Mouse (Mus musculus): ENCODE results near the gene Hist1h4a. TPM values are rescaled to one million over a fixed set of nuclear protein-coding genes. Genes with fewer than 3 reads are reported as not detected.

Hist1h4a gene
- polyA plus RNA-seq (2014; fragmentation: Nextera tagmentation; extraction: Ambion mirVana) = 0.57 TPM in 1 of 2 replicates, not detected in the other

- 0% methylated on average over 65 of the region's 72 CpGs for WGBS
- Histone ChIP-seq H3K4me1 (replicated peaks; ENCODE audit: control insufficient read depth, insufficient read depth, low read length) (peaks cover 40% of the 10 kb centered on the region), H3K4me2 (peak within 1 kb of the TSS; percentile 84), H3K36me3 (ENCODE audit: control insufficient read depth, insufficient read depth, low read length) (no peaks in the 10 kb centered on the region), H3K27me3 (replicated peaks; ENCODE audit: control insufficient read depth, insufficient read depth, low read length) (no peaks in the 10 kb centered on the region), H3K4me3 (ENCODE audit: low read depth, low read length) (peak within 1 kb of the TSS; percentile 53), H3K9me3 (ENCODE audit: control insufficient read depth, low read length) (no peaks in the 10 kb centered on the region), H3K9ac (ENCODE audit: low read depth, low read length) (peak within 1 kb of the TSS; percentile 87), H3K27ac (ENCODE audit: low read depth, low read length) (peak within 1 kb of the TSS; percentile 99)
- peak; percentile 65 for ATAC-seq (replicated peaks; ENCODE audit: low FRiP score)
- DNase-seq (ENCODE audit: low spot score) = peak; percentile 100
These were observed at the start of gene Hist1h4a for GRCm38 (mm10) chr13:23760972-23761864. Gene Hist1h4a (minus strand): TSS chr13:23761230.

- WGBS = 75% methylated on average over 15 of the region's 15 CpGs
- Histone ChIP-seq H3K4me1 (replicated peaks; ENCODE audit: control insufficient read depth, insufficient read depth, low read length) (no peaks in the 10 kb centered on the region), H3K36me3 (ENCODE audit: control insufficient read depth, insufficient read depth, low read length) (no peaks in the 10 kb centered on the region), H3K4me3 (ENCODE audit: low read depth, low read length) (no peak within 1 kb of the TSS), H3K27ac (ENCODE audit: low read depth, low read length) (no peak within 1 kb of the TSS), H3K27me3 (replicated peaks; ENCODE audit: control insufficient read depth, insufficient read depth, low read length) (no peaks in the 10 kb centered on the region; the same call in 1 of the 2 replicates), H3K9me3 (ENCODE audit: control insufficient read depth, low read length) (no peaks in the 10 kb centered on the region), H3K9ac (ENCODE audit: low read depth, low read length) (no peak within 1 kb of the TSS), H3K4me2 (no peak within 1 kb of the TSS)
- DNase-seq (ENCODE audit: low spot score) (no peak), ATAC-seq (replicated peaks; ENCODE audit: low FRiP score) (no peak)
These were observed 45.5 kb upstream of the Hist1h4a start, which contains the start of gene Slc17a2 for GRCm38 (mm10) chr13:23806422-23807052. Gene Slc17a2 (plus strand): TSS chr13:23806993.

GRCm38 (mm10) chr13:23804532-23804931, 43.5 kb upstream of the Hist1h4a start:
- H3K27me3 ChIP-seq (replicated peaks; ENCODE audit: control insufficient read depth, insufficient read depth, low read length) = no peaks in the 10 kb centered on the region; the same call in 1 of the 2 replicates
- H3K4me1 ChIP-seq (replicated peaks; ENCODE audit: control insufficient read depth, insufficient read depth, low read length) = no peaks in the 10 kb centered on the region
- no peaks in the 10 kb centered on the region for H3K36me3 ChIP-seq (ENCODE audit: control insufficient read depth, insufficient read depth, low read length)
- H3K9me3 ChIP-seq (ENCODE audit: control insufficient read depth, low read length) = no peaks in the 10 kb centered on the region
- H3K9ac ChIP-seq (ENCODE audit: low read depth, low read length) = no peak overlapping the region
- H3K27ac ChIP-seq (ENCODE audit: low read depth, low read length) = no peak overlapping the region
- DNase-seq (ENCODE audit: low spot score) (no peak), ATAC-seq (replicated peaks; ENCODE audit: low FRiP score) (no peak)
- H3K4me2 ChIP-seq = no peak overlapping the region
- 73% methylated on average over 2 of the region's 2 CpGs for WGBS
- no peak overlapping the region for H3K4me3 ChIP-seq (ENCODE audit: low read depth, low read length)

- no peak for DNase-seq (ENCODE audit: low spot score)
- Histone ChIP-seq H3K4me3 (ENCODE audit: low read depth, low read length) (no peak overlapping the region), H3K4me1 (replicated peaks; ENCODE audit: control insufficient read depth, insufficient read depth, low read length) (no peaks in the 10 kb centered on the region), H3K36me3 (ENCODE audit: control insufficient read depth, insufficient read depth, low read length) (no peaks in the 10 kb centered on the region), H3K27ac (ENCODE audit: low read depth, low read length) (no peak overlapping the region), H3K27me3 (replicated peaks; ENCODE audit: control insufficient read depth, insufficient read depth, low read length) (no peaks in the 10 kb centered on the region), H3K9ac (ENCODE audit: low read depth, low read length) (no peak overlapping the region), H3K9me3 (ENCODE audit: control insufficient read depth, low read length) (no peaks in the 10 kb centered on the region), H3K4me2 (no peak overlapping the region)
- 41% methylated on average over 5 of the region's 5 CpGs for WGBS
- ATAC-seq (replicated peaks; ENCODE audit: low FRiP score) = no peak
These were observed 38.4 kb upstream of the Hist1h4a start for GRCm38 (mm10) chr13:23799405-23799804.

- Histone ChIP-seq H3K36me3 (ENCODE audit: control insufficient read depth, insufficient read depth, low read length) (no peaks in the 10 kb centered on the region), H3K9me3 (ENCODE audit: control insufficient read depth, low read length) (no peaks in the 10 kb centered on the region), H3K9ac (ENCODE audit: low read depth, low read length) (no peak overlapping the region), H3K4me3 (ENCODE audit: low read depth, low read length) (no peak overlapping the region), H3K4me2 (no peak overlapping the region), H3K4me1 (replicated peaks; ENCODE audit: control insufficient read depth, insufficient read depth, low read length) (no peaks in the 10 kb centered on the region), H3K27me3 (replicated peaks; ENCODE audit: control insufficient read depth, insufficient read depth, low read length) (no peaks in the 10 kb centered on the region), H3K27ac (ENCODE audit: low read depth, low read length) (no peak overlapping the region)
- ATAC-seq (replicated peaks; ENCODE audit: low FRiP score) = no peak
- DNase-seq (ENCODE audit: low spot score) = no peak
- 42% methylated on average over 2 of the region's 2 CpGs for WGBS
These were observed 31.5 kb upstream of the Hist1h4a start for GRCm38 (mm10) chr13:23792520-23792919.

GRCm38 (mm10) chr13:23779025-23779424, 18.0 kb upstream of the Hist1h4a start:
- Histone ChIP-seq H3K36me3 (ENCODE audit: control insufficient read depth, insufficient read depth, low read length) (no peaks in the 10 kb centered on the region), H3K4me2 (no peak overlapping the region), H3K9me3 (ENCODE audit: control insufficient read depth, low read length) (no peaks in the 10 kb centered on the region), H3K4me3 (ENCODE audit: low read depth, low read length) (no peak overlapping the region), H3K27ac (ENCODE audit: low read depth, low read length) (no peak overlapping the region), H3K4me1 (replicated peaks; ENCODE audit: control insufficient read depth, insufficient read depth, low read length) (no peaks in the 10 kb centered on the region), H3K27me3 (replicated peaks; ENCODE audit: control insufficient read depth, insufficient read depth, low read length) (no peaks in the 10 kb centered on the region), H3K9ac (ENCODE audit: low read depth, low read length) (no peak overlapping the region)
- 52% methylated on average over 4 of the region's 4 CpGs for WGBS
- DNase-seq (ENCODE audit: low spot score) (no peak), ATAC-seq (replicated peaks; ENCODE audit: low FRiP score) (peak; percentile 39; the same call in 1 of the 2 replicates)

GRCm38 (mm10) chr13:23778339-23778738, 17.3 kb upstream of the Hist1h4a start:
- Histone ChIP-seq H3K9ac (ENCODE audit: low read depth, low read length) (no peak overlapping the region), H3K4me2 (no peak overlapping the region), H3K4me1 (replicated peaks; ENCODE audit: control insufficient read depth, insufficient read depth, low read length) (peaks cover 2% of the 10 kb centered on the region), H3K4me3 (ENCODE audit: low read depth, low read length) (no peak overlapping the region), H3K27ac (ENCODE audit: low read depth, low read length) (no peak overlapping the region), H3K36me3 (ENCODE audit: control insufficient read depth, insufficient read depth, low read length) (no peaks in the 10 kb centered on the region), H3K27me3 (replicated peaks; ENCODE audit: control insufficient read depth, insufficient read depth, low read length) (no peaks in the 10 kb centered on the region), H3K9me3 (ENCODE audit: control insufficient read depth, low read length) (no peaks in the 10 kb centered on the region)
- no peak for DNase-seq (ENCODE audit: low spot score)
- WGBS = 87% methylated on average over 7 of the region's 7 CpGs
- no peak for ATAC-seq (replicated peaks; ENCODE audit: low FRiP score)

GRCm38 (mm10) chr13:23772561-23773313, 11.7 kb upstream of the Hist1h4a start:
- H3K27ac ChIP-seq (ENCODE audit: low read depth, low read length) = no peak overlapping the region
- H3K36me3 ChIP-seq (ENCODE audit: control insufficient read depth, insufficient read depth, low read length) = no peaks in the 10 kb centered on the region
- no peaks in the 10 kb centered on the region for H3K27me3 ChIP-seq (replicated peaks; ENCODE audit: control insufficient read depth, insufficient read depth, low read length)
- H3K4me1 ChIP-seq (replicated peaks; ENCODE audit: control insufficient read depth, insufficient read depth, low read length) = peaks cover 7% of the 10 kb centered on the region
- 15% methylated on average over 21 of the region's 21 CpGs for WGBS
- DNase-seq (ENCODE audit: low spot score) (peak; percentile 69), ATAC-seq (replicated peaks; ENCODE audit: low FRiP score) (peak; percentile 98)
- H3K9me3 ChIP-seq (ENCODE audit: control insufficient read depth, low read length) = no peaks in the 10 kb centered on the region
- H3K9ac ChIP-seq (ENCODE audit: low read depth, low read length) = peak overlapping the region; percentile 45; the same call in 1 of the 2 replicates
- H3K4me3 ChIP-seq (ENCODE audit: low read depth, low read length) = peak overlapping the region; percentile 29; the same call in 1 of the 2 replicates
- H3K4me2 ChIP-seq = peak overlapping the region; percentile 63

Data from liver, embryonic 11.5 days (tissue).